Mouse (Mus musculus) embryonic facial prominence, embryonic 11.5 days (tissue): ENCODE data around the gene Olfm2. TPM values are rescaled to one million over a fixed set of nuclear protein-coding genes. Genes with fewer than 3 reads are reported as not detected.
A peak's percentile ranks its signal among the peaks of the same experiment; 100 is the strongest.

ENCODE experiments used
- ATAC-seq: fragments of 200-750 bp; cut with Nextera tagmentation; replicated peaks from 2 replicates; pipeline ENCODE4 v1.8.0; 2017; ENCODE audit warnings: low read depth; ENCODE audit not compliant: insufficient number of reproducible peaks, low FRiP score, low TSS enrichment
- DNase-seq: peaks from one replicate; pipeline ENCODE4 v3.0.0-alpha.2; 2015; ENCODE audit warnings: low spot score
- H3K27ac ChIP-seq: fragments of 300-500 bp; sonication (generic); replicated peaks from 2 replicates; pipeline ENCODE4 v1.5.1; 2014; ENCODE audit warnings: mild to moderate bottlenecking, low read depth, low read length, control low read depth
- H3K27me3 ChIP-seq: fragments of 300-500 bp; sonication (generic); 2 replicates; pipeline ENCODE4 v1.6.1; 2014; ENCODE audit warnings: mild to moderate bottlenecking, low read length, moderate library complexity, mixed read lengths; ENCODE audit not compliant: control insufficient read depth, insufficient read depth
- H3K36me3 ChIP-seq: fragments of 300-500 bp; sonication (generic); replicated peaks from 2 replicates; pipeline ENCODE4 v1.6.1; 2014; ENCODE audit warnings: low read depth, mild to moderate bottlenecking, low read length, moderate library complexity, mixed read lengths; ENCODE audit not compliant: control insufficient read depth, insufficient read depth
- H3K4me1 ChIP-seq: fragments of 300-500 bp; sonication (generic); 2 replicates; pipeline ENCODE4 v1.6.1; 2014; ENCODE audit warnings: low read length, mixed read lengths; ENCODE audit not compliant: control insufficient read depth, insufficient read depth
- H3K4me2 ChIP-seq: fragments of 300-500 bp; sonication (generic); 2 replicates; pipeline ENCODE4 v1.6.1; 2014; ENCODE audit warnings: low read depth, mild to moderate bottlenecking, control low read depth, low read length, moderate library complexity
- H3K4me3 ChIP-seq: fragments of 300-500 bp; sonication (generic); 2 replicates; pipeline ENCODE4 v1.5.1; 2014; ENCODE audit warnings: low read depth, low read length, control low read depth
- H3K9ac ChIP-seq: fragments of 300-500 bp; sonication (generic); replicated peaks from 2 replicates; pipeline ENCODE4 v1.6.1; 2014; ENCODE audit warnings: mild to moderate bottlenecking, control low read depth, low read length
- H3K9me3 ChIP-seq: fragments of 300-500 bp; sonication (generic); replicated peaks from 2 replicates; pipeline ENCODE4 v1.6.1; 2016; ENCODE audit warnings: mild to moderate bottlenecking, low read length, inconsistent platforms, mixed read lengths; ENCODE audit not compliant: control insufficient read depth
- WGBS: fragments of 180-500 bp; shearing (Covaris S2); extraction: QIAGEN DNeasy Blood & Tissue Kit; methylation state at CpG from one replicate; pipeline ENCODE4 v1.1.7; 2014; 5-methylcytosine and 5-hydroxymethylcytosine counted together
- polyA plus RNA-seq: library from polyadenylated mRNA; unstranded; fragments of >200 nt; fragmentation: Nextera tagmentation; extraction: Ambion mirVana; gene quantifications from 2 replicates; pipeline ENCODE4 v1.2.1, GENCODE M21; 2014

Gene Olfm2
- polyA plus RNA-seq, 1 experiment from 2014 or later, result 11.0 TPM

DNA sequence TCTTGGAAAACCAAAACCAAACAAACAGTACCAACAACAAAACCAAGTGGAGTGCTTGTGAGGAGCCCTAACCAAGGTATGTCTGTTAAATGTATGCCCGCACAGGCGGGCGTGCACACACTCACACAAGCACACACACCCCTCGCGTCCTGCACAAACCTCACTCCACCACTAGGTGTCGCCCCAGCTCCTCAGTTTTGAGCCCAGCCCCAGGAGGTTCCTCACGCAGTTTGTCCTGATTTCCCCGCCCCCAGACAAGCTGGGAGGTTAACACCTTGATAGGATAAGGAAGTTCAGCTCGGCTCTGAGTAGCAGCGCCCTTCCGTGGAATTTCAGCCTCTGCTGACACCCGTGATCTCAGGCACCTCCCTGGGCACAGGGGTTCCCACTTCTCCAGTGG is 5.7 kb downstream of the Olfm2 start:
- peaks cover 16% of the 10 kb centered on the region for H3K27me3 ChIP-seq
- 0 out of 2 replicates have a peak, but pooled peaks cover under 1% of the 10 kb centered on the region for H3K4me1 ChIP-seq
- no peak overlapping the region for H3K4me3 ChIP-seq
- peak; percentile 89 for DNase-seq
- H3K4me2 ChIP-seq, result no peak overlapping the region
- no peak overlapping the region for H3K9ac ChIP-seq
- WGBS, result 2% methylated on average over 12 of the region's 12 CpGs
- H3K27ac ChIP-seq, result no peak overlapping the region
- no peaks in the 10 kb centered on the region for H3K36me3 ChIP-seq
- peak; percentile 64 for ATAC-seq
- no peaks in the 10 kb centered on the region for H3K9me3 ChIP-seq

DNA sequence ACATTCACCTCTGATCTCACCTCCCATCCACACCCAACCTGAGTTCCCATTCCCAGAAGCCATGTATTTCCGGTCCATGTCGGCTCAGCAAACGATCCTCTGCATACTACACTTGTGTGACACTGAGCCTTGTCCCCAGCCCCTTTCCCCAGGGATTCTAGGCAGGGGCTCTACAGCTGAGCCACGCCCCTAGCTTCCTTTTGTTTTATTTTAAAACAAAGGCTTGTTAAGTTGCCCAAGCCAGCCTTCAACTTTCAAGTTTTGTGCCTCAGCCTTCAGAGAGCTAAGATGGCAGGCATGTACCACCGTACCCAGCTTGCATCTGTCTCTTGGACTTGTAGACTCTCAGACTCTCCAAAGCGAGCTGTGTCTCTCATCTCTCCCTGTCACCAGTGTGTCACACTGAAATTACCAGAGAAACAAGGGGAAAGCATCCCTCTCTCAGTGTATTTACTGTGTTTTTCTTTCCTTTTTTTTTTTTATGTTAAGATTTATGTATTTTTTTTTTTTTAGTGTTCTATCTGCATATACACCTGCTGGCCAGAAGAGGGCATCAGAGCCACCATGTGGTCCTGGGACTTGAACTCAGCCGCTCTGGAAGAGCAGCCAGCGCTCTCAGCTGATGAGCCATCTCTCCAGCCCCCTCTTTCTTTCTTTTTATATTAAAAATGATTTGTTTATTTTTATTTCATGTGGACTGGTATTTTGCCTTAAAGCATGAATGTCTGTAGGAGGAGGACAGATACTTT is 7.7 kb downstream of the Olfm2 start:
- H3K27me3 ChIP-seq, result no peaks in the 10 kb centered on the region
- H3K36me3 ChIP-seq, result no peaks in the 10 kb centered on the region
- WGBS, result 51% methylated on average over 8 of the region's 8 CpGs
- no peak overlapping the region for H3K4me2 ChIP-seq
- peak; percentile 39 for DNase-seq
- ATAC-seq, result no peak
- H3K9me3 ChIP-seq, result no peaks in the 10 kb centered on the region
- no peak overlapping the region for H3K27ac ChIP-seq
- no peak overlapping the region for H3K4me3 ChIP-seq
- no peak overlapping the region for H3K9ac ChIP-seq
- no peaks in the 10 kb centered on the region for H3K4me1 ChIP-seq

- ATAC-seq (no peak), DNase-seq (no peak)
- Histone ChIP-seq H3K27me3 (no peaks in the 10 kb centered on the region), H3K9ac (no peak overlapping the region), H3K4me1 (no peaks in the 10 kb centered on the region), H3K4me3 (no peak overlapping the region), H3K36me3 (no peaks in the 10 kb centered on the region), H3K9me3 (no peaks in the 10 kb centered on the region), H3K27ac (no peak overlapping the region), H3K4me2 (no peak overlapping the region)
- 91% methylated on average over 2 of the region's 2 CpGs for WGBS
These were observed 8.9 kb downstream of the Olfm2 start for GRCm38 (mm10) chr9:20737227-20737626.

DNA sequence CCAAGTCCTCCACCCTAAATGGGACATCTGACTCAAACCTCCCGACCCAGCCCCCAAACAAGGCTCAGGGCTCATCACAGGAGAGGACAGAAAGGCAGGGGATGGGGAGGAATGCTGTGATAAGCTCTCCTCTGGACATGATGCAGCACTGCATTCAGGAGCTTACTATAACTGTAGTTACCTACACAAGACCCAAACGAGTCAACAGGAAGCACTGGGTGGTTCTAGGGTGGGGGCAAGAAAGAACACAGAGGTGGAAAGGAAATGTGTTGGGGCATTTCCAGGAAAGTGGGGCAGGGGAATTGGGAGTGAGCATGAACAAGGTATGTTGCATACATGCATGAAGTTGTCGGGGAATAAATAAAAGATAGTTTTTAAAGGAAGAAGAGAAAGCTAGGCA is 11.5 kb downstream of the Olfm2 start:
- Histone ChIP-seq H3K27me3 (peaks cover 2% of the 10 kb centered on the region; the same call in 1 of the 2 replicates), H3K4me3 (no peak overlapping the region), H3K36me3 (no peaks in the 10 kb centered on the region), H3K4me2 (no peak overlapping the region), H3K4me1 (no peaks in the 10 kb centered on the region), H3K9me3 (no peaks in the 10 kb centered on the region), H3K27ac (no peak overlapping the region), H3K9ac (no peak overlapping the region)
- no peak for DNase-seq
- 65% methylated on average over 3 of the region's 3 CpGs for WGBS
- no peak for ATAC-seq

DNA sequence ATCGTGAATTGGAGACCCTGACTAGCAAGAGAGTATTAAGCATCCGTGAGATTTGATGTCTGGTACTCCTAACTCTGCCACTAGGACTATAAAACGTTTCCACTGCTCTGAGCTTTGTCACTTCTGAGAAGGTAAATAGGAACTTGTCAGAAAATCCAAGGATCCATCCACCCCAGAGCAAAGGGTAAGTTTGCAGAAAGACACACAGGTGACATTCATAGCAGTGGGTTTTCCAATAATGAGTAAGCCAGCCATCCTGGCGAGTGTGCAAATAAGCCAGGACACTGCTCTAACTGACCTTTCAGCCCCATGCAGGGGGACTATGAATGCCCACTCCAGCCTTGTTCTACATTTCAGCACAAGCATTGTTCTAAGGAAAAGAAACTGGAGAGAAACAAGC is 14.4 kb downstream of the Olfm2 start:
- no peak overlapping the region for H3K4me3 ChIP-seq
- H3K27me3 ChIP-seq, result peaks cover 24% of the 10 kb centered on the region
- H3K27ac ChIP-seq, result no peak overlapping the region
- H3K4me1 ChIP-seq, result no peaks in the 10 kb centered on the region
- no peaks in the 10 kb centered on the region for H3K9me3 ChIP-seq
- no peak for DNase-seq
- H3K4me2 ChIP-seq, result no peak overlapping the region
- H3K9ac ChIP-seq, result no peak overlapping the region
- 63% methylated on average over 4 of the region's 4 CpGs for WGBS
- no peak for ATAC-seq
- no peaks in the 10 kb centered on the region for H3K36me3 ChIP-seq

GRCm38 (mm10) chr9:20729451-20729850 is 16.7 kb downstream of the Olfm2 start:
- Histone ChIP-seq H3K4me2 (no peak overlapping the region), H3K4me1 (no peaks in the 10 kb centered on the region), H3K27ac (no peak overlapping the region), H3K9me3 (no peaks in the 10 kb centered on the region), H3K4me3 (no peak overlapping the region), H3K36me3 (no peaks in the 10 kb centered on the region), H3K27me3 (peaks cover 34% of the 10 kb centered on the region), H3K9ac (no peak overlapping the region)
- no peak for DNase-seq
- ATAC-seq, result no peak
- WGBS, result 65% methylated on average over 6 of the region's 6 CpGs

DNA sequence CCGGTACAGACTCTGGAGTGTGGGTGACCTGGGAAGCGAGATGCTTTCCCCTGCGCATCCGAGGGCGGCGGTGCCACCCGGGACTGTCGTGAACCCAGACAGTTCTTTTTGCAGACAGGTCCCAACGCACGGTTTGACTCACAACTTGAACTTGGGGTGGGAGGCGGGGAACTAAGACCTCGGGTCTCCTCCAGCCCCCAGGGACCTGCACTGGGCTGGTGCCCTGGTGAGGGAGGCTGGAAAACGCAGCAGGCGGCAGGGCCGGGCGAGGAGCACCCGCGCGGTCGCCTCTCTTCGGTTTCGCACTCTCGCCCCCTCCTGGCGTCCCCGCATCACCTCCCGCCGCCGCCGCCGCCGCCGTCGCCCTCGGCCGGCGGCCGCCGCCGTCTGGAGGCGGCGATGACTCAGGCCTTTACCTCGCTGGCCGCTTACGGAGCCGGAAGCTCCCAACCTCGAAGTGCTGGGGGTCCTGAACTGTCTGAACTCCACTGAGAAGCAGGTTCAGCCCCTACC is 18.5 kb downstream of the Olfm2 start:
- H3K4me1 ChIP-seq, result no peaks in the 10 kb centered on the region
- no peaks in the 10 kb centered on the region for H3K36me3 ChIP-seq
- H3K4me2 ChIP-seq, result peak overlapping the region; percentile 89
- peak; percentile 66 for DNase-seq
- no peak overlapping the region for H3K27ac ChIP-seq
- peak overlapping the region; percentile 19; the same call in 1 of the 2 replicates for H3K9ac ChIP-seq
- ATAC-seq, result peak; percentile 61
- peaks cover 34% of the 10 kb centered on the region for H3K27me3 ChIP-seq
- H3K9me3 ChIP-seq, result no peaks in the 10 kb centered on the region
- H3K4me3 ChIP-seq, result peak overlapping the region; percentile 50
- under 1% methylated on average over 46 of the region's 46 CpGs for WGBS

DNA sequence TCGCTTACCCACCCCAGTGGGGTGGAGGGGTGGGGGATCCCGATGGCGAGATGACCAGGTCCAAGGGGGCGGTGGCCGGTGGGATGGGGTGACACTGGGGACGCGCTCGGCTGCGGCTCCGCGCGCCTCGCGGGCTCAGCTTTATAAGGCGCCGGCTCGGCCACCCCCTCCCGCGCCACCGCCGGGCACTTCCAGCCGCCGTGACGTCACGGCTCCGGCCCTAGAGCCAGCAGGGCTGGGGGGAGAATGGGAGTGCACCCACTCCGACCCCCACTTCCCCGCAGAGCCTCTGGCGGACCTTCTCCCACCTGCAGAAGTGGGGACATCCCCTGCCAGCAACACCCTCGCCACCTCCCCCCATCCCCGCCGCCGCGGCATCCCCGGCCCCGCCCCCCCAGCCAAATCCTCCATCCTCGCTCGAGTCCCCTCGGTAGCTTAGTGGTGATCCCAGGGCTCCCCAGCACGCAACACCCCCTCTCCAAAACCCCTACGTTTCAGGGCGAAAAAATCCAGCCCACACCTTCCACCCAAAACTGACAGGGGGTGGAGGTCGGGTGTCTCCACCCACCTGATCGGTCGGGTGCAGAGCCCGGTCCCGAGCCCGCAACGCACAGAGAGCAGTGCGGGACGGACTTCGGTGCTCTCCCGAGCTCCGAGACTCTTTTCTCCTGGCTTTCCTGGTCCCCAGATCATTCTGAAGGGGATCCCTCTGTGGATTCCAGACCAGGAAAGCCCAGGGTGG is 19.1 kb downstream of the Olfm2 start:
- ATAC-seq (peak; percentile 35), DNase-seq (peak; percentile 29)
- Histone ChIP-seq H3K27ac (no peak overlapping the region), H3K27me3 (peaks cover 34% of the 10 kb centered on the region), H3K4me3 (peak overlapping the region; percentile 50), H3K4me2 (peak overlapping the region; percentile 89), H3K9ac (peak overlapping the region; percentile 50), H3K9me3 (no peaks in the 10 kb centered on the region), H3K4me1 (no peaks in the 10 kb centered on the region), H3K36me3 (no peaks in the 10 kb centered on the region)
- under 1% methylated on average over 50 of the region's 54 CpGs for WGBS
